Mouse (Mus musculus): ENCODE results near the gene Il17a.

DNA sequence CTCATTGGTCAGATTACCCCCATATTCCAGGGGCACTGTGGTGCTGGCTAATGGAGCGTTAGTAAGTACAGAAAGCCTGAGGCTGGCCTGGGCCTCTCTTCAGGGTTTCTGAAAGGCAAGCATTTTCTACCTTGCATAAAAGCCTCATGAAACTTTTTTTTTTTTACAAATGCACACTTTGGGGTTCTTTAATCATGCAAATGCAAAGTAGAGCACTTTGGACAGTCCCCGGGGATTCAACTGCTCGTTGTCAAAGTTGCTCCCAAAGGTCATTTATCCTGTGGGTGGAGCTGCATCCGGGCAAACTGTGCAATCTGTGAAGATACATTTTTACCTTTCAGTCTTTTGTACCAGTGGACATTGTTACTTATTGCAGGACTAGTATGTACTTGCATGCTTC lies 30.7 kb downstream of the Il17a start:
- TF ChIP-seq CTCF (IDR thresholded peaks at IDR 0.05; ENCODE audit: low read depth, low read length) (no peak), POLR2A (IDR thresholded peaks at IDR 0.05; ENCODE audit: borderline replicate concordance, low read depth, low read length) (no peak)
